Mouse (Mus musculus) adrenal gland, postnatal 25 days (tissue): ENCODE measurements around the gene Ccl26. TPM values are rescaled to one million over a fixed set of nuclear protein-coding genes. Genes with fewer than 3 reads are reported as not detected.
"Not testable (repeated sequence)": the region's sequence is repeated elsewhere in the genome, so short reads cannot be mapped to it uniquely, and the experiment has no call there.

Experiments
- DNase-seq: peaks from one replicate; pipeline ENCODE4 v3.0.0; 2021; ENCODE audit warnings: mixed read lengths
- long read RNA-seq: library from polyadenylated mRNA; stranded (forward); transcript quantifications from one replicate; pipeline ENCODE4 v2.0.0, GENCODE M21; 2021
- total RNA-seq: library from RNA; stranded (reverse); gene quantifications from 2 replicates; pipeline ENCODE4 v1.2.3, GENCODE M21; 2021

Gene Ccl26
- not detected in 2 replicates for total RNA-seq
- long read RNA-seq = 0 reads

- DNase-seq = no peak
These were observed at the start of gene Ccl26 for GRCm38 (mm10) chr5:135563469-135563868. Gene Ccl26, minus strand, starts transcription at chr5:135563569.

DNA sequence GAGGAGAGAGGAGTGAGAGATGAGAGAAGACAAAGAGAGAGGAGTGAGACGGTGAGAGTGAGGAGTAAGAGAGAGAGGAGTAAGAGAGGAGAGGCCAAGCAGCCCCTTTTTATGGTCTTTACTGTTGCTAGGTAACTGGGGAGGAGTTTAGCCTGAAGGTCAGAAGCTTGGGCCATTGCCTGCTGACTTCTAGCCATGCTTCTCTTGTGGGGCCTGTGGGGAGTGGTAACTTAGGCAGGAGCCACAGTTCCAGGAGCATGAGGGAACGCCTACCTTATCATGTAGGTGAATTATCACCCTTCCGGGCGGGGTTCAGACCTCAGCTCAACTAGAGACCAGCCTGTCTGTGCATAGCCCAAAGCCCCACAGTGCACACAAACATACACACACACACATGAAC lies 46.4 kb upstream of the Ccl26 start:
- DNase-seq = no peak

- DNase-seq = no peak
These were observed 44.2 kb upstream of the Ccl26 start for GRCm38 (mm10) chr5:135607581-135607980.

DNA sequence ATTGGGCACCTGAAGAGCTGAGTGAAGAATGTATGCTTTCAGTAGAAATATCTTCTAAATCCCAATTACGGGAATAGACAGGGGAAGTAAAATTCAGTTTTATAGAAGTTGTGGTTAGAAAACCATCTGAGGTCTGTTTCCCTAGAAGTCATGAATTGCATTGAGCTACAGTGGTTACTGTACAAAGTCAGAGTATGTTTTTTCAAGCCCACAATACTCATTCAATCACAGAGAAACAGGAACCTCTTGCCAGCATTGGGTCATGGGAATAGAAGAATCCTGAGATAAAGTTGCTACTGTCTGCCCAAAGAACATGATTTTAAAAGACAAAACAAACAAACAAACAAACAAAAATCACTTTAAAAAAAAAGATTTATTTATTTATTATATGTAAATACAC lies 43.3 kb upstream of the Ccl26 start:
- DNase-seq = not testable (repeated sequence)

DNA sequence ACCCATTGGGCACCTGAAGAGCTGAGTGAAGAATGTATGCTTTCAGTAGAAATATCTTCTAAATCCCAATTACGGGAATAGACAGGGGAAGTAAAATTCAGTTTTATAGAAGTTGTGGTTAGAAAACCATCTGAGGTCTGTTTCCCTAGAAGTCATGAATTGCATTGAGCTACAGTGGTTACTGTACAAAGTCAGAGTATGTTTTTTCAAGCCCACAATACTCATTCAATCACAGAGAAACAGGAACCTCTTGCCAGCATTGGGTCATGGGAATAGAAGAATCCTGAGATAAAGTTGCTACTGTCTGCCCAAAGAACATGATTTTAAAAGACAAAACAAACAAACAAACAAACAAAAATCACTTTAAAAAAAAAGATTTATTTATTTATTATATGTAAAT lies 41.3 kb upstream of the Ccl26 start:
- DNase-seq = not testable (repeated sequence)

GRCm38 (mm10) chr5:135589996-135590784 lies 26.8 kb upstream of the Ccl26 start:
- DNase-seq = no peak

DNA sequence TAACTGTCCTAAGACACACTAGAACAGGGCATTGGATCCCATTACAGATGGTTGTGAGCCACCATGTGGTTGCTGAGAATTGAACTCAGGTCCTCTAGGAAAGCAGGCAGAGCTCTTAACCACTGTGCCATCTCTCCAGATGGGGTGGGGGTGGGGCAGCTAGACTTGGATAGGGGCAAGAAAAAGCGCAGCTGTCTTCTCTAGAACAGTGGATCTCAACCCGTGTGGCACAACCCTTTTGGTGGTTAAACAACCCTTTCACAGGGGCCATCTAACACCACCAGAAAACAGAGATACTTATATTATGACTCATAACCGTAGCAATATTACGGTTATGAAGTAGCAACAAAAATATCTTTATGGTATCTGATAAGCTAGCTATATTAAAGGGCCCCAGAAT lies 24.4 kb upstream of the Ccl26 start:
- DNase-seq = no peak

DNA sequence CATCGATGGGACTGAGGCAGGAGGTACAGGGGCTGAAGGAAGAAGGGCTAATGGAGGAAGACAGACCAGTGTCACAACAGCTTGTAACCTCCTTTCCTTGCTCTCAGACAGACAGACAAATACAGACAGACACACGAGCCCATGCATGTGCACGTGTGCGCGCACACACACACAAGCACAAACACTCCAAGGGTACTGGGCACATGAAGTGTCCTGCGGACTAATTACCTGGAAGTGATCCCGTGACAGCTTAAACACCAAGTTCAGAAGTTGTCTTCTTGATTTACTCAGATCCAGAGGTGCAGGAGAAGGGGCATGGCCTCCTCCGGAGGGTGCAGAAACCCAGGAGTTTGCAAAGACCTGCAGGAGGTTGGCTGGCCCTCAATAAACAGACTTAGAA lies 22.3 kb upstream of the Ccl26 start:
- DNase-seq = no peak

- no peak for DNase-seq
These were observed 19.0 kb upstream of the Ccl26 start for GRCm38 (mm10) chr5:135582330-135582729.

- DNase-seq = no peak
These were observed 16.0 kb upstream of the Ccl26 start for GRCm38 (mm10) chr5:135579331-135579751.

GRCm38 (mm10) chr5:135576055-135576454 lies 12.7 kb upstream of the Ccl26 start:
- DNase-seq = no peak

- DNase-seq = no peak
These were observed 9.6 kb upstream of the Ccl26 start, which contains the start of gene Ccl24 for GRCm38 (mm10) chr5:135573006-135573405. Gene Ccl24, minus strand, starts transcription at chr5:135573049.

DNA sequence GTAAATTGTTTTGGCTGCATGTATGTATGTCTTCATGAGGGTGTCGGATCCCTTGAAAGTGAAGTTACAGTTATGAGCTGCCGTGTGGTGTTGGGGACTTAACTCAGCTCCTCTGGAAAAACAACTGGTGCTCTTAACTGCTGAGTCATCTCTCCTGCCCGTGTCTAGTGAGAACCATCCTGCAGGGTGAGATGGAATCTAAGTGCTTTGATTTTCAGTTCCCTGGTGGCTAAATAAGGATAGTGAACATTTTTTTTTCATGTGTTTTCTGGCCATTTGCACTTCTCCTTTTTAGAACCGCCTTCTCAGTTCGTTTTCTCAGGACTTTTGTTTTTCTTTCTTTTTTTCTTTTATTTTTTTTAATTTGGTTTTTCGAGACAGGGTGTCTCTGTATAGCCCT lies 5.3 kb upstream of the Ccl26 start:
- no peak for DNase-seq

- no peak for DNase-seq
These were observed 4.3 kb upstream of the Ccl26 start for GRCm38 (mm10) chr5:135567556-135568265.

- DNase-seq = no peak
These were observed 5.7 kb downstream of the Ccl26 start for GRCm38 (mm10) chr5:135557671-135558070.

- DNase-seq = no peak
These were observed 6.3 kb downstream of the Ccl26 start for GRCm38 (mm10) chr5:135557051-135557450.

DNA sequence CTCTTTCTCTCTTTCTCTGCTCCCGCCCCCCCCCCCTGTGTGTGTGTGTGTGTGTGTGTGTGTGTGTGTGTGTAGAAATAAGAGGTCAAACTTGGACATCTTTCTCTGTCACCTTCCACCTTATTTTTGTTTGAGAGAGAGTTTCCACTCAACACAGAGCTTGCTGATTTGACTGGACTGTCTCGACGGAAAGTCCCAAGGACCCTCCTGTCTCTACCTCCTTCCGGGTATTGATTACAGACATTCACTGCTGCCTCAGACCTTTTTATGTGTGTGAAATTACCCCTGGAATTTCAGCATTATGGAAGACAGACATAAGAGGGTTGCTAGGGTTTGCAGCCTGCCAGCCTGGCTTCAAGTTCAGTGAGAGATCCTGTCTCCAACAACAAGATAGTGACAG lies 7.1 kb downstream of the Ccl26 start:
- no peak for DNase-seq

- DNase-seq = no peak
These were observed 11.8 kb downstream of the Ccl26 start for GRCm38 (mm10) chr5:135551591-135551990.

- no peak for DNase-seq
These were observed 12.5 kb downstream of the Ccl26 start for GRCm38 (mm10) chr5:135550910-135551309.

DNA sequence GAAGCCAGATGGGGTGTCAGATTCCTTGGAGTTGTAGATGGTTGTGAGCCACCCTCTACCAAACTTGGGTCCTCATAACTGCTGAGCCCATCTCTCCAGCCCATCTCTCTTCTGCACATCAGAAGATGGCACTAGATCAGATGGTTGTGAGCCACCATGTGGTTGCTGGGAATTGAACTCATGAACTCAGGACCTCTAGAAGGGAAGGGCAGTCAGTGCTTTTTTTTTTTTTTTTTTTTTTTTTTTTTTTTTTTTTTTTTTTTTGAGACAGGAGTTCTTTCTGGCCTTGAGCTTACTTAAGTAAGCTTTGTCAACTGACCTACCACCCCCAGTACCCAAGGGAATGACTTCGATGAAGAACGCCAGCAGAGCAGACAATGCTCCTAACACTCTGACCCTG lies 15.4 kb downstream of the Ccl26 start:
- DNase-seq = no peak

DNA sequence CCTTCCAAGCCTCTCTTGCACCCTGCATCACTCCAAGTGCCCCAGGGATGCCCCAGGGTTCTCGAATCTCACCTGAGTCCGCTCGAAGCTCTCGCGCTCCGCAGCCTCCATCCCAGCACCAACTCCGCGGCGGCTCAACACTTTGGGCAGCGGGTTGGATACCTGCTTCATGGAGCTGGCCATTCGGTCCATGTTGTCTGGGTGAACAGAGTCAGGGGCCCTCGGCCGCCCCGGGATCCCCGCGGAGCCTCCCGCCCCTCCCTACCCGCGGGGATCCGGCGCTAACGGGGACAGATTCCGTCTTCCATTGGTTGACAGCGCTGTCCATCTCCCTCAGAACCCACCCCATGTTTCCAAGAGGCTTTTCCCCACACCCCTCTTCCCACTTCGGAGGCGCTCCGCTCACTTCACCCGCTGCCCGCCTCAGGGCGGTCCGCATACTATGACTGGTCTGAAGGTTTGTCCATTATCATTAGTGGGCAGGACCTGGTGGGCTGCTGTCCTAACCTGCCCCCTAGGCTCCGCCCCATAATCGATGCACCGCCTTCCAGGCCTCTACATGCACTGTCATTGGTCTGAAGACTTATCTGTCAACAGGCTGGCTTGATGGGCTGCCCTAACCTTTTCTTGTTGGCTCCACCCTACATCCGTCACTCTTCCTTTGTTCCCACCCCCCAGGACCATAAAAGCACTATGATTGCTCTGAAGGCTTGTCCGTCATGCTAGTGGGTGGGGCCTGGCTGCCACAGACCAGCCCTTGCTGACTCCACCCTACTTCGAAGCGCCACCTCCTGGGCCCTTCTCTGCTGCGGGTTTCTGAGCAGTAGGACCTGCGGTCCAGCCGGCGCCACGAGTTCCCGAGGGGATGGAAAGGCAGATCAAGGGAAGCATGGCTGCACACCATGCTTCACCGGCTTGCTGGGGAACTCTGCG lies 18.2 kb downstream of the Ccl26 start, which contains the start of gene Hip1:
Gene Hip1 (minus strand): TSS at position 256 of the 933 bp plus-strand sequence.
- peak; percentile 93 for DNase-seq

DNA sequence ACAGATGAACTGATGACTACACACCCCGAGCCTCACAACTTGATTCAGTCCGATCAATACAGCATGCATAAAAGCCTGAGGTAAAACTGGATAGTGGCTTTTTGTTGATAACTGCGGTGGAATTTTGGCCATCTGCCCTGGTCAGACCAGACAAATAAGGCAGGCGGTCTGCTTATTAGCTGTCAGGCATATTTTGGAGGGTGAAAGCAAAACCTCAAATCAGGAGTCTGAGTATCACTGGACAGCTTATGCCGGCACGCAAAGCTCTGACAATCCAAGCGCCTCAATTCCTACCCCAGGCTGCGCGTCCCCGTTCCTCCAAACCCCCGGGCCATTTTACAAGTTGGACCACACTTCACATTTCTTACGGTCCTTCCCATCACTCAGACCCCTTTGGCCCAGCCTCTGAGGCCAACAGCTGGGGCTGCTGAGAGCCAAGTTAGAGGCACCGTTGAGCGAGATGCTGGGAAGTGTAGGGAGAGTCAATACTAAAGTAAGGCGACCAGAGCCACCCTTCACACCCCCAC lies 19.3 kb downstream of the Ccl26 start:
- DNase-seq = peak; percentile 16
